Mouse (Mus musculus): Measurements from ENCODE around the gene Phtf2.
A peak's percentile ranks its signal among the peaks of the same experiment; 100 is the strongest.

The Phtf2 gene

GRCm38 (mm10) chr5:20881915-20882800 lies at the start of gene Phtf2, which contains the start of gene Tmem60:
TSS of gene Phtf2 (minus strand) at chr5:20882124.
TSS of gene Tmem60 (plus strand) at chr5:20882191.
- DNase-seq = peak; percentile 98

GRCm38 (mm10) chr5:20931300-20931699 lies 49.4 kb upstream of the Phtf2 start:
- no peak for DNase-seq

- no peak for DNase-seq
Observed at GRCm38 (mm10) chr5:20930430-20930829, 48.5 kb upstream of the Phtf2 start.

- no peak for DNase-seq
Observed at GRCm38 (mm10) chr5:20929669-20930151, 47.8 kb upstream of the Phtf2 start.

GRCm38 (mm10) chr5:20925451-20925850 lies 43.5 kb upstream of the Phtf2 start:
- no peak for DNase-seq

GRCm38 (mm10) chr5:20924608-20925007 lies 42.7 kb upstream of the Phtf2 start:
- no peak for DNase-seq

- DNase-seq = no peak
Observed at GRCm38 (mm10) chr5:20919566-20919965, 37.6 kb upstream of the Phtf2 start.

- no peak for DNase-seq
Observed at GRCm38 (mm10) chr5:20918967-20919366, 37.0 kb upstream of the Phtf2 start.

- DNase-seq = peak; percentile 83
Observed at GRCm38 (mm10) chr5:20913372-20914275, 31.7 kb upstream of the Phtf2 start.

- no peak for DNase-seq
Observed at GRCm38 (mm10) chr5:20911741-20912140, 29.8 kb upstream of the Phtf2 start.

- no peak for DNase-seq
Observed at GRCm38 (mm10) chr5:20906191-20906590, 24.3 kb upstream of the Phtf2 start.

GRCm38 (mm10) chr5:20905437-20905836 lies 23.5 kb upstream of the Phtf2 start:
- DNase-seq = no peak

GRCm38 (mm10) chr5:20904647-20905046 lies 22.7 kb upstream of the Phtf2 start:
- no peak for DNase-seq

GRCm38 (mm10) chr5:20897446-20898167 lies 15.7 kb upstream of the Phtf2 start:
- DNase-seq = no peak

- no peak for DNase-seq
Observed at GRCm38 (mm10) chr5:20884036-20884620, 2.2 kb upstream of the Phtf2 start.

- DNase-seq = peak; percentile 46
Observed at GRCm38 (mm10) chr5:20880797-20881775, 838 bp downstream of the Phtf2 start.

GRCm38 (mm10) chr5:20880386-20880785 lies 1.5 kb downstream of the Phtf2 start:
- no peak for DNase-seq

GRCm38 (mm10) chr5:20876934-20877426 lies 4.9 kb downstream of the Phtf2 start:
- no peak for DNase-seq

- no peak for DNase-seq
Observed at GRCm38 (mm10) chr5:20873146-20873545, 8.8 kb downstream of the Phtf2 start.

GRCm38 (mm10) chr5:20865193-20865755 lies 16.6 kb downstream of the Phtf2 start:
- no peak for DNase-seq

Data from lung, postnatal 14 days (tissue).